11 mouse cellular contexts compared by ENCODE assay signal in the genomic region with DNA sequence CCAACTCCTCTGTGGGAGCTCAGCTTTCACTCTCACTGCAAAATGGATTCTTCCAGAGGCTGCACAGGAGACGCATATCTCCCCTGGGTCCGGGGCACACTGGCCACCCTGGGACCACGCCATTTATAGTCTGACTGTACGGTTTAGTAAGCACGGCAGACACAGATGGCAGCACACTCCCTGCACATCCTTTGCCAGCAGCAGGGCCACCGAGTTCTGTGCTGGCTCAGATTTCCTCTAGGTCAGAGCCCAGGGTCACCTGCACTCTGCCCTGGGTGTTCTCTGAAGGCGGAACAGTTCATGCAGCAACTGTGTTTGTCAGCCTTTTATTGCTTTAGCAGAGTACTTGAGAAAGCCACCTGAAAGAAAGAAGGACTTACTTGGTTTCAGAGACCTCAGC. TPM values are rescaled to one million over a fixed set of nuclear protein-coding genes. Genes with fewer than 3 reads are reported as not detected.
DNase-seq lines count a peak whose midpoint lies in the region; TF ChIP-seq lines count a peak whose summit lies in the region.
"Had no signal": no experiment of that assay in that cellular context is flagged by ENCODE, and none has a peak within 500 bp of the region (broad histone marks: within the 10 kb centered on the region; RNA-seq: fewer than 3 reads in every experiment).

No protein-coding gene starts in this region.

- WGBS in liver, adult 2 months: 32% methylated on average over 7 of the region's 7 CpGs

- no peak overlapping the region for H3K9ac ChIP-seq in liver, adult 2 months (ENCODE audit: low read depth, low read length)
- H3K9ac ChIP-seq: limb, embryonic 15.5 days had no signal

- H3K27ac ChIP-seq in liver, adult 2 months (replicated peaks; ENCODE audit: insufficient read depth, low read depth, low read length): no peak overlapping the region
- H3K27ac ChIP-seq: limb, embryonic 15.5 days; macrophage had no signal

- intact Hi-C loops in gastrocnemius, postnatal 36 days (cut with DNase I): no loop called here

- no peak for TF ChIP-seq POLR2A in liver, adult 2 months (IDR thresholded peaks at IDR 0.05; ENCODE audit: extremely low read depth, insufficient read depth, low read length)

- no peak overlapping the region for H3K4me3 ChIP-seq in liver, adult 2 months (ENCODE audit: insufficient read depth, low read depth, low read length)
- H3K4me3 ChIP-seq: limb, embryonic 15.5 days had no signal

- peak; percentile 67 for DNase-seq in gastrocnemius, adult 18-20 months (ENCODE audit: low spot score)
- no peak for DNase-seq in gastrocnemius, postnatal 36 days
- peak; percentile 79 for DNase-seq in liver, adult 2 months (ENCODE audit: extremely low read depth, low read depth, low spot score)
- no peak for DNase-seq in liver
- DNase-seq in cerebellum, postnatal 25 days: peak; percentile 44 to 50
- peak; percentile 27 to 68 for DNase-seq in kidney, postnatal 25 days
- DNase-seq in layer of hippocampus, postnatal 36 days: no peak
- no peak for DNase-seq in left cerebral cortex, adult 11 months (ENCODE audit: low spot score)

- TF ChIP-seq CTCF in liver, adult 2 months (IDR thresholded peaks at IDR 0.05; ENCODE audit: low read depth, low read length): no peak

- no peaks in the 10 kb centered on the region for H3K27me3 ChIP-seq in liver, adult 2 months (ENCODE audit: control insufficient read depth, insufficient read depth, low read length)
- H3K27me3 ChIP-seq: CH12.LX; limb, embryonic 15.5 days had no signal

- H3K4me1 ChIP-seq in liver, adult 2 months (ENCODE audit: control insufficient read depth, insufficient read depth, low read length): peaks cover 5% of the 10 kb centered on the region; the same call in 1 of the 2 replicates
- H3K4me1 ChIP-seq: limb, embryonic 15.5 days had no signal

- no peaks in the 10 kb centered on the region for H3K79me2 ChIP-seq in liver, adult 2 months (ENCODE audit: control insufficient read depth, insufficient read depth, low read length)

- H3K36me3 ChIP-seq in liver, adult 2 months (ENCODE audit: control insufficient read depth, insufficient read depth, low read length): no peaks in the 10 kb centered on the region
- H3K36me3 ChIP-seq: limb, embryonic 15.5 days had no signal

RNA-seq across cellular contexts. Expression of a gene that starts 11.3 kb away (rescaled TPM):
- total RNA-seq in gastrocnemius, adult 18-20 months (2021): 10 to 100 TPM; 17.9 to 19.5 TPM
- 10 to 100 TPM; 20.3 to 23.7 TPM for total RNA-seq in gastrocnemius, postnatal 36 days (2021)
- total RNA-seq in liver, adult 2 months (2014; rRNA removed): 34.0 and 46.1 TPM in 2 replicates
- polyA plus RNA-seq in liver, adult 2 months (2012; rRNA removed): 27.6 and 30.3 TPM in 2 replicates
- total RNA-seq in layer of hippocampus, postnatal 36 days (2021): 10 to 100 TPM; 14.3 to 19.2 TPM

RNA-seq across cellular contexts. Expression of a gene that starts 11.6 kb away (rescaled TPM):
- total RNA-seq in gastrocnemius, adult 18-20 months (2021): 100 to 1,000 TPM; 119 to 128 TPM
- total RNA-seq in gastrocnemius, postnatal 36 days (2021): 100 to 1,000 TPM; 107 to 111 TPM
- total RNA-seq in liver, adult 2 months (2014; rRNA removed): 15.1 and 25.2 TPM in 2 replicates
- polyA plus RNA-seq in liver, adult 2 months (2012; rRNA removed): 16.2 and 17.7 TPM in 2 replicates
- 10 to 100 TPM; 35.1 to 37.5 TPM for total RNA-seq in layer of hippocampus, postnatal 36 days (2021)

RNA-seq across cellular contexts. Expression of a gene that starts 45.1 kb away (rescaled TPM):
- 1 to 10 TPM; 6.2 to 6.5 TPM for total RNA-seq in gastrocnemius, adult 18-20 months (2021)
- total RNA-seq in gastrocnemius, postnatal 36 days (2021): 1 to 10 TPM; 5.2 to 6.2 TPM
- total RNA-seq in liver, adult 2 months (2014; rRNA removed): 0.92 and 2.4 TPM in 2 replicates
- 0.30 and 0.62 TPM in 2 replicates for polyA plus RNA-seq in liver, adult 2 months (2012; rRNA removed)
- 1 to 10 TPM; 1.2 to 3.6 TPM for total RNA-seq in layer of hippocampus, postnatal 36 days (2021)
- total RNA-seq: CH12.LX had no signal
- polyA plus RNA-seq: macrophage had no signal

Comparison
In these comparisons a context has a peak if more than half of its experiments do, and no peak if none do; other contexts are left out.
1. DNase-seq: peak in gastrocnemius, adult 18-20 months (single experiment), liver, adult 2 months (single experiment), cerebellum, postnatal 25 days (2 of 2) and kidney, postnatal 25 days (2 of 2); none in gastrocnemius, postnatal 36 days (0 of 2), liver (single experiment), layer of hippocampus, postnatal 36 days (0 of 2) and left cerebral cortex, adult 11 months (single experiment).